Mouse (Mus musculus) cerebellum, postnatal 36 days (tissue): Measurements from ENCODE around the gene Polr2g.
A peak's percentile ranks its signal among the peaks of the same experiment; 100 is the strongest.

ENCODE experiments used
- DNase-seq, 2 experiments: peaks; one replicate each; pipeline ENCODE4 v3.0.0; 2021 to 2022; ENCODE audit warnings: mixed read lengths in 2 of 2

Gene Polr2g

DNA sequence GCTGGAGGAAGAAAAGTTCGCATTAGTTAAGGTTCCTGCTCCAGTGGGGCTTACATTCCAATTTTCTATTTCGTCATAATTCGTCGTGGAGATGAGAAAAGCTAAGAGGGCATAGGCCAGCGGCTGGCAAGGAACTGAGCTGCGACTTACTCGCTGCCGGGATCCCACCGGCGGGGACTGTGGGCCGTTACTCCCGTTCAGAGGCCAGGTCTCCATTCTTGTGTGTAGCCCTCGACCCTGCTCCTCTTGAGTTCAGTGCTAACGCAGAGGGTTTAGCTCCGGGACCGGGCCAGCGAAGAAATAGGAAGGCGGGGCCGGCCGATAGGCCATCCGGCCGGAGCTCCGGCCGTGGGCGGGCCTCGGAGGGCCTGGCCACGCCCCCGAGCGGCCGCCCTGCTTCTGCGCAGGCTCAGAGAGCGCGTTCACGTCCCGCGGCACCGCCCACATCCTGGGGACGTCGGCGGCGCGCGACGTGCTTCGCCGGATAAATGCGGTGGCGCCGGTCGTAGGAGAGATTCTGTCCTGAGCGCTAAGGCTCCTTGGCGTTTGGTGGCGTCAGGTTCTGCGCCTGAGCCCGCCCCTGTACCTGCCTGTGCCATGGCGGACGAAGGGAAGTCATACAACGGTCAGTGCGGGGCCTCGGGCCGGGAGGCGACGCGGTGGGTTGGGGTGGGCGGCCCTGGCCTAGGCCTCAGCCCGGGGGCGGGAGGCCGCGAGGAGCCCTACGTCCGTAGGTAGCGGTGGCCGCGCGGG lies 41.6 kb downstream of the Polr2g start, which contains the start of gene Nxf1:
Nxf1 (plus strand) TSS at position 439 of the 753 bp plus-strand sequence.
- DNase-seq, result peak; percentile 89 to 94

DNA sequence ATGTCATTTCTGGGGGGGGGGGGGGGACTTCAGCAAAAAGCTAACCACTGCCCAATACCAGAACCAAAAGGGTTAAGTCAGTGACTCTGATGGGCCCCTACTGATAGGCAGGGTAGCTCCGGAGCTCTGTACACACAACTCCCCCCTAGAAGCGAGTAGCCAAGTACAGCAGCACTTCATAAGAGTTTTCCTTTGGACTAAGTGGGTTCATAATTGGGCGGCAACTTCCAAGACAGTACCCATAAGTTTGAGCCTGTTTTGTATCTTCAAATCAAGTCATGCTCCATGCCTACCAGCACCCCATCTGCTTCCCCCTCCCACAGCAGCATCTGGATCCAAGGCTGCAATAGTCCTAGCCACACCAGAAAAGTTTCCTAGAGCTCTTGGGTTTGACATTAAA lies 42.7 kb downstream of the Polr2g start:
- DNase-seq, result no peak

- DNase-seq, result no peak
Observed at GRCm38 (mm10) chr19:8747368-8747767, 51.0 kb downstream of the Polr2g start.

DNA sequence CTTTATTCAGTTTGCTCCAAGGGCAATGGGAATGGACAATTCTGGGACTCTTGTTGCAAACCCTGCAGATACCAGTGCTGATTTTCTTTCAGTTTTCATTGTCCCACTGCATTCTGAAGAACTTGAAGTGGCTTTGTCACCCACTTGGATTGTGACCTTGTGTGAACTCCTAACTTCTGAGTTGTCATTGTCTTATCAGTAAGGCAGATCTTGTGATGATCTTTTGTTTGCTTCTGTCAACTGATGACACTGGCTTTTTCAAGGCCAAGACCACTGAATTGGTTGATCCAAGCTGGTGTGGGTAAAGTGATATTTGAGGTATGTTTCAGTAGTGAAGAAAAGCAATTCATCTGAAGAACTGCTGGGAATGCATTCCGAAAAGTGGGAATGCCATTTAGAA lies 53.0 kb downstream of the Polr2g start:
- no peak for DNase-seq
